Mouse (Mus musculus): ENCODE results near the gene Itgb7.

Gene Itgb7

GRCm38 (mm10) chr15:102193652-102194051 lies 38.1 kb downstream of the Itgb7 start:
- DNase-seq (ENCODE audit: low read depth, low spot score) = no peak

DNA sequence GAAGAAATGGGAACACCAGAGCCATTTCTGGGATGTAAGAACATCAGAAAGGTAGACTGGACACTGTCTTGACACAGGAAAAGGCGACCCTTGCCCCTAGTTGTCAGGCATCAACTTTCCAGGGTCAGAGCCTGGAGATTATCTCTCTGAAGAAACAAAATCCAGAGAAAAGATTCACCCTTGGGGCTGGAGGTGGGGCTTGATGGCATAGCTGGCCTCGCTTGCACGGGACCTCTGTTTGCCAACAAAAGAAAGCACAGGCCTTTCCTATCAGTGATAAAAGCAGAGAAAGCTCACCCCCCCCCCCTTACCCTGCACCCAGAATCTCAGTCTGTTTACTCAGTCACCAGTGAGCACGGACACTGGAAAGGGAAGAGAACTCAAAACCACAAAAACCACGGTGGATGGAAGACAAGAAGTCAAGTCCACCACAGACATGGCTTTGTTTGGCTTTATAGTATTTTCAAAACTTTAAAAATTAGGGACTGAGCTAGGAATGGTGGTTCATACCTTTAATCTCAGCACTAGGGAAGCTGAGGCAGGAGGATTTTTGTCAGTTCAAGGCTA lies 38.8 kb downstream of the Itgb7 start:
- DNase-seq (ENCODE audit: low read depth, low spot score) = no peak

- DNase-seq (ENCODE audit: low read depth, low spot score) = no peak
Observed at GRCm38 (mm10) chr15:102192271-102192812, 39.4 kb downstream of the Itgb7 start.

- DNase-seq (ENCODE audit: low read depth, low spot score) = no peak
Observed at GRCm38 (mm10) chr15:102191699-102192098, 40.0 kb downstream of the Itgb7 start.

- no peak for DNase-seq (ENCODE audit: low read depth, low spot score)
Observed at GRCm38 (mm10) chr15:102188883-102189282, 42.9 kb downstream of the Itgb7 start.

DNA sequence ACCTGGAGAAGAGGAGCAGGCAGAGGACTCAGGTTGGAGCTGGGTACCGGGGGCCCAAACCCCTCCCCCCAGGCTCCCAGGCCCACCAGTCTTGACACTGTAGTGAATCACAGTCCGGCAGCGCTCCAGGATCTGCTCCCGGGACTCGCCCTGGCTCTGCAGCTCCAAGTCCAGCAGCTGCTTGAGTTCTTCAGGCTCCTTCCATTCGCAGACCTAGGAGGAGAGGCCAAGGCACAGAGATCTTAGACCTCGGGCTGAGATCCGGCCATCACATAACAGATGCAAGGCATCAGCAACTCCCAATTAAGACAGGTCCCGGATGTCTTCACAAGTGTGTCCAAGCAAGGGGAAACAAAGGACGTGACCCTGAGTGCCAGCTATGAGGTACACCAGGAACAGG lies 43.6 kb downstream of the Itgb7 start:
- no peak for DNase-seq (ENCODE audit: low read depth, low spot score)

DNA sequence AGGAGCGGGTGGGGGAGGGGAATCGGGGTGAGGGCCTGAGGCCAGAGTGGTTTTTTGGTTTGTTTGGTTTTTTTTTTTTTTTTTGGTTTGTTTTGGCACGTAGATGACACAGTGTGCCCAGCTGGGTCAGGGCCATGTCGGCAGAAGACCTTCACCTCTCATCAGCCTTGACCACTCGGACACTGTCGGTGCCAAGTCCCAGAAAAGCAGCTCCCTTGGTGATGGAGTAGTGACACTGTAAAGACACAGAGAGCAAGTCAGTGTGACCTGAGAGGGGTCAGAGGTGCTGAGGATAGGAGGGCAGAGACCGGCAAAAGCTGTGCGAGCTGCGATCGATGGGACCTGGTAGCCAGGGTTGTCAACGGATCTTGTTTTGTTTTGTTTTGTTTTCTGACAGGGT lies 45.5 kb downstream of the Itgb7 start:
- DNase-seq (ENCODE audit: low read depth, low spot score) = no peak

- no peak for DNase-seq (ENCODE audit: low read depth, low spot score)
Observed at GRCm38 (mm10) chr15:102183076-102183475, 48.7 kb downstream of the Itgb7 start.

DNA sequence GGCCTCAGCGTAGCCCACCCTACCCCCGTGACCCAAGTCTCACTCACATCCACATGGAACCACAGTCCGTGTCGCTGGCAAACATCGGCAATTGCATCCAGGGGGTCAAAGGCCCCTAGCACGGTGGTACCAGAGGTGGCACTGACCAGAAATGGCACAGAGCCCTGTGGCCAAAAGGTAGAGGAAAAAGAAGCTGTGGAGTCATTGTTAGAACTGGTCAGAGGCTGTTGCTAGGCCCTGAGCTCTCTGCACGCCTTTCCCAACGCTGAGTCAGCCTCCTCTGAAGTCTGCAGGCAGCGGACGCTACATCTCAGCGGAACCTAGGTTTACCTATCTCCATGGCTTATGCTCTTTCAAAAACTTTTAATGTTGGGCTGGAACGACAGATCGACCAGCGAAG lies 51.8 kb downstream of the Itgb7 start:
- no peak for DNase-seq (ENCODE audit: low read depth, low spot score)

- no peak for DNase-seq (ENCODE audit: low read depth, low spot score)
Observed at GRCm38 (mm10) chr15:102179106-102179505, 52.6 kb downstream of the Itgb7 start.

- DNase-seq (ENCODE audit: low read depth, low spot score) = peak; percentile 42
Observed at GRCm38 (mm10) chr15:102178279-102178678, 53.5 kb downstream of the Itgb7 start.

DNA sequence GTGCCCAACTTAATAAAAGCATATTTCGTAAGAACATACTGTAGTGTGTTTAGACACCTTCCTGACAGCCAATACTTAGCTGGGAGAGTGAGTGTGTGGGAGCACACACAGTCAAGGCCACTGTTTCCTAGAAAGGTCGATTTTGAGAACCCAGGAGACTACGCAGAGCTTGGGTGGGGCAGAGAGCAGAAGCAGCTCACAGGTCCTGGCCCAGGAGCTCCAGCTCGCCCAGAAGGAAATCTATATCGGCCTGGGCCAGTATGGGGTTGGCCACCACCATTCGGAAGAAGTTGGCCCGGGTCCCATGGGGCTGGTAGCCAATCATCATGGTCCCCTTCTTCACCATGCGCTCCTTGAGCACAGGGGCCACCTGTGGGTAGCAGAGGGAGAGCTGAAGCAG lies 54.3 kb downstream of the Itgb7 start:
- DNase-seq (ENCODE audit: low read depth, low spot score) = no peak

DNA sequence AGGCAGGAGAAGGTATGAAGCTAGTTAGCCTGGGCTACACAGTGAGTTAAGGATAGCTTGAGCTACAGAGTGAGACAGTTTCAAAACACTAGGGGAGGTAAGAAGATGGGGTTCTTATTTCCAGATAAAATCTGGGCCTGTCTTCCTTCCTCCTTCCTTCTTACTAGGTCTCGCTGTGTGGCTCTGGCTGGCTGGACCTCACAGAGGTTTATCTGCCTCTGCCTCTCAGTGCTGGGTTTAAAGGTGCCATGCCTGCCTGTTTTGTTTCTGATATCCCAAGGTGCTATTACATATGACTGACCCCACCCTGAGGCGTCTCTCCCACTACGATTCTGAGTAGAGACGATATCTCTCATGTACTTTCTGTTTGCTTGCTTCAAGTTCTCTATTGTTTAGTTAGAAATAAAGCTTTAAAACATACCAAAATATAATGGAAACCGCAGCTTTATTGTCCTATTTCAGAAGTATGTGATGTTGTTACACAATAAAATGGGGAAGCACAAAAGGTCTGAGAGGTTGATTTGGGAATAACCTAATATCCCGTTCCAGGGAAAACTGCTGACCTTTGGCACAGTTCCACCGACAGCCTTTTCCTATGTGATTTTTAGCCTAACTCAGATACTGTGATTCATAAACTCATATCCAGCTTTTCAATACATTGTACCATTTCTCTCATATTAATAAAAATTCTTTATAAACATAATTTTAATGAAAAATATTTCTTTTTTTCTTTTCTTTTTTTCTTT lies 55.0 kb downstream of the Itgb7 start:
- no peak for DNase-seq (ENCODE audit: low read depth, low spot score)

GRCm38 (mm10) chr15:102175736-102176319 lies 55.9 kb downstream of the Itgb7 start:
- no peak for DNase-seq (ENCODE audit: low read depth, low spot score)

- DNase-seq (ENCODE audit: low read depth, low spot score) = no peak
Observed at GRCm38 (mm10) chr15:102173581-102173980, 58.2 kb downstream of the Itgb7 start.

DNA sequence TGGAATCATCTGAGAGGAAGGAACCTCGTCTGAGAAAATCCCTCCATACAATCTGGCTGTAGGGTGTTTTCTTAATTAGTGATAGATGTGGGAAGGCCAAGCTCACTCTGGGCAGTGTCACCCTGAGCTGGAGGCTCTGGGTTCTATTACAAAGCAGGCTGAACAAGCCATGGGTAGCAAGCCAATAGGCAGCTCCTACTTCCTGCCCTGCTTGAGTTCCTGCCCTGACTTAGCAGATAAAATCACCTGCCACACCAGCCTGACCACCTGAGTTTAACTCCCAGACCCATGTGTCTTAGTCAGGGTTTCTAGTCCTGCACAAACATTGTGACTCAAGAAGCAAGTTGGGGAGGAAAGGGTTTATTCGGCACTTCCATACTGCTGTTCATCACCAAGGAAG lies 62.7 kb downstream of the Itgb7 start:
- no peak for DNase-seq (ENCODE audit: low read depth, low spot score)

GRCm38 (mm10) chr15:102167620-102168021 lies 64.1 kb downstream of the Itgb7 start:
- no peak for DNase-seq (ENCODE audit: low read depth, low spot score)
